Mouse (Mus musculus) mouse trophoblast stem cell (cell line): ENCODE data around the gene Kmt2d.

Source experiments
- in situ Hi-C, 2 experiments: fragments of 300-500 bp; cut with MseI, MboI; formaldehyde crosslinking; loops; 2 replicates in 1 of 2; 3 replicates in 1 of 2; pipeline ENCODE4 v1.15.1; 2025

Kmt2d gene

DNA sequence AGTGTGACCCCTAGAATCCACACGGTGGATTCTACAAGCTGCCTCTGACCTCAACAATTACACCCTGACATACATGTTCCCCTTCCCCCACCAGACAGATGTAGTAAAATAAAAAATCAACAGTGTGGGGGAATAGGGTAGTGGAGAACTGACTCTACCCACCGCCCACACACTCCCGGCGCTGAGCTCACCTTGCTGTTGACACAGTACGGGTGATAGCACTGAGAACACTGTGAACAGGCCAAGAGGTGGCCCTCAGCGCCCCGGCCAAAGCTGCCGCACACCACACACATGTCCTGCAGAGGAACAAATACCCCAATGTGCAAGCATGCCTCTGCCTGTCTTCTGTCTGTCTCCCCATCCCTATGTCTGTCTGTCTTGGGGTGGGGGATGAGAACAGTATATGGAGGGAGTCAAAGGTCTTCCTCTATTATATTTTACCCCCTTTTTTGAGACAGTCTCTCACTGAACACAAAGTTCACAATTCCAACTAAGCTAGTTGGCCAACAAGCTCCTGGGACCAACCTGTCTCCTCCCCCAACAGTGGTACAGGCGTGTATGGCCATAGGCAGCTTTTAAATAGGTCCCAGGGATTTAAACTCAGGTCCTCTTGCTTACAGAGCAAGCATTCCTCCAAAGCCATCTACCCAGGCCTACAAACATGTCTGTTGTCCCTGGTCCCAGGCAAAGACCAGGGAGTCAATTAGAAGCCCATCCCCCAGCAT is 11.5 kb downstream of the Kmt2d start:
- in situ Hi-C loops: no loop called here

DNA sequence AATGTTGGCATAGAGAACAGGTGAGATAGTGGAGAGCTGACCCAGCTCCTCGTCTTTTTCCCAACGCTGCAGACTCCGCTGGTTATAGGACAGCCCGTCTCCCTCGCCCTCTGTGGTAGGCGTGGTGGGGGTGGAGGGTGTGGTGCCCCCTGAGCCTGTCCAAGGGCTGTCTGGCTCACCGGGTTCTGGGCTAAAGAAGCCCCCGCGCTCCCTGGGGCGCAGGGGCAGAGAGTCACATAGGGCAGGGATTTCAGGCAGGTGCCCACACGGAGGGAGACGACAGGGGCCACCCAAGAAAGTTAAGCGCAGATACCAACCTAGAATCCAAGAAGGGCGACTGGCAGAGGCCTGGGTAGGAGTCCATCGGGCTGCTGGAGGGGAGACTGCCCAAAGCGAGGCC is 16.8 kb downstream of the Kmt2d start:
- in situ Hi-C loops: no loop called here

DNA sequence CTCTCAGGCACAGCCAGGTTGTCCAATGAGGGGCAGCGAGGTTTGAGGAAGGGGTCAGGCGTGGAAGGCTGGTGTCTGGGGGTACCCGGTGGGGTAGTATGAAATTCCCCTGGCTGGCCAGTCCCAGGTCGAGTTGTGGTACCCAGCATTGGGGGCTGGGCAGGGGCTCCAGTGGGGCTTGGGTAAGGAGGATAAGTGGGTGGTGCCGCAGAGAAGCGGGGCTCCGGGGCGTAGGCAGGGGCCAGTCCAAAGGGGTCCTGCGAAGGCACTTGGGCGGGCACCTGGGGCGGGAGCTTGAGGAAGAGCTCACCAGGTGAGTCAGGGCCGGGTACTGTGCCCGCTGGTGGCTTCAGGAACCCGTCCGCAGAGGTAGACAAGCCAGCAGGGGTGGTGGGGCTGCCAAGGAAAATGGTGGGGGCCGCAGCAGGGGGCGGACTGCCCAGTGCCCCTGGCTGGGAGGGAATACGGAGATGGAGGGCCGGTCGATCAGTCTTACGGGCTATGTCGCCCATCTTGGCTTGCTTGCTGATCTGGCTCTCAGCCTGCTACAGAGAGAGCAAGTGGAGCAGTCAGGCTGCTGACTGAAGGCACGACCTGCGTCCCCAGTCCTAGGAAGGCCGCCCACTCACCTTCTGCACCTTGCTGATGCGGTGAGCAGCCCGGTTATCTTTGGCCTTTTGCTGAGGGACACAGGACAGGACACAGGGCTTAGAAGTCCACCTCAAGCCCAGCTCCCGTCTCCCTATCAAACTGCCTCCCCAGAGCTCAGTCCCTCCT is 17.7 kb downstream of the Kmt2d start:
- in situ Hi-C loops: no loop called here

DNA sequence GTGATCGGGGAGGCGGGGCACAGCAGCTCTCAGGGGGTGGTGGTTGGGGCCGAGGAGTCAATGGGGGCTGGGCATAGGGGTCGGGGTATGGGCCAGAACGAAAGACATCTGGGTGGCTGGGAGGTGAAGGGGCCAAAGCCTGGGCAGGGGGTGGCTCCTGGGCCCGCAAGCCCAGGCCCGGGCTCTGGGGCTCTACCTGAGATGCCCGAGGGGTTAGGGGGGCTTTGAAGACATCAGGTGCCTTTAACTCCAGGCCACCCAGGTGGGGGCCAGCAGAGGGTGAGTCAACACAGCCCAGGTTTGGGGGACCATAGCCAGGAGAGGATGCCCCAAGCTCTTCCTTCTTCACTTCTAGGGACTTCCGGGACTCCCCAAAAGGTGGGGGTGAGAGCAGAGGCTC is 18.3 kb downstream of the Kmt2d start:
- in situ Hi-C loops: no loop called here

DNA sequence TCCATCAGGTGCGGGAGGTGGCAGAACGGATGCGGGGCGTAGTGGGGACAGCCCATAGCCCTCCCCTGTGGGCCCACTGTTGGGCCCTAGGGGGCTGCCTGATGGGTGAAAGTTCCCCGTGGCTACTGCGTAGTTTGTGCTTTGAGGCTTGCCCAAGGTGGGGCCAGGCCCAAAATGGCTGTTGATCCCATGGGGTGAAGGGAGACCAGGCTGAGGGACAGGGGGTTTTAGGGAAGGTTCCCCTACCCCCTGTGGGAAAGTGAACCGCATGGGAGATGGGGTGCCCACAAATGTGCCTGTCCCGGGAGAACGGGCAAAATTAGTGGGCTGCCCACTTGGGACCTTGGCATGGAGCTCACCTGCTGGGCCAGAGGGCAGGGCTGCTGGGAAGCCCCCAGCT is 18.9 kb downstream of the Kmt2d start:
- in situ Hi-C loops: no loop called here

DNA sequence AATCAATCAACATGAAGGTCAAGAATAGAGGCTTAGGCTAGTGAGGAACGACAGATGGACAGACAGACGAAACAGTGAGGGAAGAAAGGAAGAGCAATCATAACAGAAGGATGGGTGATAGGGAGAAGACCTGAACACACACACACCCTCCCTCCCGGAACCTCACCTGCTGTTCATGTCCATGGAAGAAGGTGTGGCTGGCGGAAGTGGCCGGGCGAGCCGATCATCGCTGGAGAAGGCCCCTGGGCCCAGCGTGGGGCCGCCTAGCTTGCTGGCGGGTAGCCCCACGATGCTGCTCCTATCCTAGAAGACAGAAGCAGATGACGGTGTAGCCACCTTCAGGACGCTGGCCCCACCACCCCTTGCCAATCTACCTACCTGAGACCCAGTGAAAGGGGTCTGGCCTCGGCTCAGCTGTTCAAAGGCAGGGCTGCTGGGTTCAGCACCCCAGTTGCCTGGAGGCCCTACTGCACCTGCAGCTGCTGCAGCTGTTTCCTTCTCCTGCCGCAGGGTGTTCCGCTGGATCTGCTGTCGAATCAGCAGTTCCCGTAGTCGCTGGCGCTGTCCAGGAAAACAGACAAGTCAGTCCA is 19.7 kb downstream of the Kmt2d start:
- in situ Hi-C loops: no loop called here

DNA sequence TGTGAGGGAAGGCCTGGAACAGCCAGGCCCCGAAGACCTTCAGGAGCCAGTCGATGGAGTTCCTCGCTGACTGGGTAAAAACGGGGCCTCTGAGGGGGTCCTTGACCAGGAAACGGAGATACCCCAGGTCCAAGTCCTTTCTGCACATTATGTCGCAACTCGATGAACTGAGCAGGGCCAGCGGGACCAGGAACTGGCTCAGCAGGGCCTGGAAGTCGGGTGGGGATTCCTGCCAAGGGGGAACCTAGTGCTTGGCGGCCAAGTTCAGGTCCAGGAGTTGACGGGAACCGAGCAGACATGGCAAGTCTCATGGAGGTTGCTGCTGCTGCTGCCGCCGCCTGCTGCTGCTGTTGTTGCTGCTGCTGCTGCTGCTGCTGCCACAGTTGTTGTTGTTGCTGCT is 20.3 kb downstream of the Kmt2d start:
- in situ Hi-C loops: no loop called here

DNA sequence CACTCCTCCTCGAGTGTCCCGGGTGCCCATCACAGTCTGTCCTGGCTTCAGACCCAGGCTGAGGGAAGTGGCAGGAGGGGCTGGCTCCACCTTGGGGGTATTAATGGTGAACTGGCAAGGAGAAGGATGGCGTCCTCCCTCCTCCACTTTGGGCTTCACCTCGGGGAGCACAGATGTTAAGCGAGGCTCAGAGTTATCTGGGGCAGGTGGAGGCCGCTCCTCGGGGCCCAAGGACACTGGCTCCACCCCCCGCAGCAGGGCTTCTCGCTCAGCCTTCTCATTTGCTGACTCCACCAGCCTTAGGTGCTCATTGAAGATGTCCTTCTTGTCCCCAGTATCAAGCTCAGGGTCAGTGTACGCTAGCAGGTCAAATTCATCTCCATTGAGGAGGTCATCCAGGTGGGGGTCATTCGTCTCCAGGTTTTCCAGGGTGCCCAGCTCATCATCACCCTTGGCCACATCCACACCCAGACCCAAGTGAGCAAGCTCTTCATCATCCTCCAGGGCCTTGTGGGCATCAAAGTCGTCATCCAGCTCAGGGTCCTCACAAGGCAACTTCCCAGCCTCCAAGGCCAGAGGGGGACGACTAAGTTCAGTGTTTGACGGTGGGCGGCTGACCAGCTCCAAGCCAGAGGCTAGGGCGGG is 20.9 kb downstream of the Kmt2d start:
- in situ Hi-C loops: no loop called here

DNA sequence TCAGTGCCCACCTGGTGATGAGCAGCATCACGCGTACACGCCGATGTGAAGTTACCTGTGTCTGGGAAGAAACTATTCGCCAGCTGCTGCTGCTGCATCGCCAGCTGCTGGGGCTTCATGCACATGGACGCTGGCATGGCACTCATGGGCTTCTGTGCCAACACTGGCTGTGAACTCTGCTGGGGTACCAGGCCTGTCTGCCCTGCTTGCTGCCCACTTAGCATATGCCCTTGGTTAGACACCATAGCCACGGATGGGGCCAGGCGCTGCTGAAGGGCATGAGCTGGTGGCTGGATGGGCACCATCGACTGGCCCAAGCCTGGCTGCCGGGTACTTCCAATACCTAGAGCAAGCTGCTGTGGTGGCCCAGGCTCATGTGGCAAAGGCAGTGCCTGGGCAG is 21.8 kb downstream of the Kmt2d start:
- in situ Hi-C loops: no loop called here

DNA sequence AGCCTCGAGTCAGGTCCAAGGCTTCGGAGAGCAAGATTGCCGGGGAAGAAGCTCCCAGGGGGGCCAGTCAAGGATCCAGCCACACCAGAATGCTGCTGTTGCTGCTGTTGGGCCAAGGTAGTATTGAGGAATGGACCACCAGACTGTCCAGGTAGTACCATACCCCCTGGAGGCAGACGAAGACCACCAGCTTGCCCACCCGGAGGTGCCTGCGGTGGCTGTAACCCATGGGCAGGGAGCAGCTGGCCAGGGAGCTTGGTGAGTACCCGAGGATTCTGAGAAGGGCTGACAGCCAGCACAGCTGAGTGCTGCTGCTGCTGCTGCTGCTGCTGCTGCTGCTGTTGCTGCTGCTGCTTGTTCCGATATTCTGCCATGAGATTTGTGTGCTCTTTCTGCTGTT is 24.9 kb downstream of the Kmt2d start:
- in situ Hi-C loops: no loop called here

DNA sequence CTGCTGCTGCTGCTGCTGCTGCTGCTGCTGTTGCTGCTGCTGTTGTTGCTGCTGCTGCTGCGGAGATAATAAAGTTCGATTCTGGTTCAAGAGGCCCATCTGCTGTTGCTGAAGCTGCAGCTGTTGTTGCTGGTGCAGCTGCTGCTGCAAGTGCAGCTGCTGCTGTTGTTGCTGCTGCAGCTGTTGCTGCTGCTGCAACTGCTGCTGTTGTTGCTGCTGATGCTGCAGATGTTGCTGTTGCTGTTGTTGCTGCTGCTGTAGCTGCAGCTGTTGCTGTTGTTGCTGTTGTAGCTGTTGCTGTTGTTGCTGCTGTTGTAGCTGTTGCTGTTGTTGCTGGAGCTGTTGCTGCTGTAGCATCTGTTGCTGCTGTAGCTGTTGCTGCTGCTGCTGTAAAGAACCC is 25.9 kb downstream of the Kmt2d start:
- in situ Hi-C loops: no loop called here

DNA sequence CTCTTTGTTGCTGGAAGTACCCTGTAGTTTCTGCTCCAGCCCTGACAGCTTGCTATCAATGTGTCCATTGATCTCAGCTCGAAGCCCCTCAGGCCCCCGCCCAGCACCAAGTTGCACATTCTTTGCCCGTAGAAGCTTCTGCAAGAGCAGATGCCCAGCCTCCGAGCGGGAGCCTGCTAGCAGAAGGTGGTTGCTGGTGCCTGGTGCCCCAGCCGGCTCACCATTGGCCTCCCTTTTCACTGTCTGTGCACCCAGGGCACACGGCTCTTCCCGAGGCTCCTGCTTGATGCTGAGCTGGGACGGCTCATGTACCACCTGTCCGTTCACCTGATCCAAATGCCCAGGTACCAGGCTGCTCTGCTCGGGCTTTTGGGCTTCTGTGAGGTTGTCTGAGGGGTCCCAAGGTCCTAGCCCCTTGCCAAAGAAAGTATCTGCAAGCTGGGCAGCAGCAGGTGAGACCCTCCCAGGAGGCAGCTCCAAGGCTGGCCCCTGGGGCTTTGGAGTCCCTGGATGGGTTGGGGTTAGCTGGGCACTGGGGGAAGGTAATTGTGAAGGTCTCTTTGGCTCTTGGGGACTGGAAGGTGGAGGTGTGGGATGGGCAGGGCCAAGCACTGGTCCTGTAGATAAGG is 27.3 kb downstream of the Kmt2d start:
- in situ Hi-C loops: no loop called here

DNA sequence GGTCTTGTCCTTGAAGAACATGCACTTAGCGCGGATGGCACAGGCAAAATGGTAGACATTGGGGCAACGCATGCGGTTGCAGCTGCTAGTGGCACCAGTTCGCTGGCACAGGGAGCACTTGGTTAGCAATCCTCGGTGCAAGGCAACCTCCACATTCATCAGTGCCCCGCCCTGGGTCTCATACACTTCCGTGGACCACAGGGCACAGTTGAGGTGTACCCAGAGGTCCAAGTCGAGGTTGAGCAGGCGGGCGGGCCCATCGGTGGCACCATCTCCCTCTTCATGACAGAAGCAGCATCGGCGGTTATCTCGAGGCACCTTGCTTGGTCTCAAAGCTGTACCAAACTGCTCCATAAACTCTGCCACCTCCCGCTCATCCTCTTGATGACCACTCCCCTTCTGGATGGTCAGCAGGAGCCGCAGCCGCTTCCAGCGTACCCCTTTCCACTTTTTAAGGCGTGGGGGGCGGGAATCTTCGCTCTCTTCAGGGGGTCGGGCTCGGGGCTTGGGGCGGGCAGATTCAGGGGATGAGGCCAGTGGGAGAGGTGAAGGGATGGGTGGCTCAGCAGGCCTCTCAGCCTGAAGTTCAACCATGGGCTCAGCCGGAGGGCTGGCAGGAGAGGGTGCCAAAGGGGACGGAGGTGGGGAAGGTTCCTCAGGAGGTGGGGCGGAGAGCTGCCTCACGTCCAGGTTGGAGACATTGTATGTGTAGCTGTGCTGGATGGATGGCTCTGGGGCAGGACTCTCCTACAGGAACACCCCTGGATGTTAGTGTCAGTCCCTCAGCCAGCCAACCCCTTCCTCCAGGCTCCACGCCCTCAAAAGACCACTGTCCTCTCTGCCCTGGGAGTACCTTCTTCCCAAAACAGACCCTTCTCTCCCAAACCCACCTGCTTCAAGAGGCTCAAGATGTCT is 31.1 kb downstream of the Kmt2d start:
- in situ Hi-C loops: no loop called here

DNA sequence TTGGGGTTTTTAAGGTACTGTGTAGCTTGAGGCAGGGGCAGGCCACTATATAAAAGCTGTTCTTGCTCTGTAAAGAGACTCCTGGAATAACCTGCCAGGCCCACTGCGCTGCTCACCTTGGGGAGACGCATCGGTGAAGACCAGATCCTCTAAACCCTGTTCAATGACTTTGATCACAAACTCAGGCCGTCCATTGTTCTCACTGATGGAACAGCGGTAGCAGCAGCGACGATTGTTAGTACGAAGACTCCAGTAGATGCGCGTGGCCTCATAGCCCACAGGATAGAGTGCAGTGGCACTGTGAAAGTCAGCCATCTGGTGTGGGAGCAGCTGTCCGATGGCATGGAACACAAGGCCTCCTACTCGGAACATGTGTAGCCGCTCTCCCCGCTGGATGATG is 31.8 kb downstream of the Kmt2d start:
- in situ Hi-C loops: no loop called here

DNA sequence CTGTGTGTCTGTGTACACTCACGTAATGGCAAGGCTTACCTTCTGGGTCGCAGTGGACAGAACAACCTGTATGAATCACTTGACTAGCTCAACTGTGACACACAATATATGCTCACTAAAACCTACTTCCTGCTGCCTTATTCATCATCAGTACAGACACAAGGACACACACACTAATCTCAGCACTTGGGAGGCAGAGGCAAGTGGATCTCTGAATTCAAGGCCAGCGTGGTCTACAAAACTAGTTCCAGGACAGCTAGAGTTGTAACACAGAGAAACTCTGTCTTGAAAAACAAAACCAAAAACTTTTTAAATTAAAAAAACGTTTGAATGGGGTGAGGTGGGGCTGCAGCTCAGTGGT is 33.3 kb downstream of the Kmt2d start:
- in situ Hi-C loops: no loop called here

DNA sequence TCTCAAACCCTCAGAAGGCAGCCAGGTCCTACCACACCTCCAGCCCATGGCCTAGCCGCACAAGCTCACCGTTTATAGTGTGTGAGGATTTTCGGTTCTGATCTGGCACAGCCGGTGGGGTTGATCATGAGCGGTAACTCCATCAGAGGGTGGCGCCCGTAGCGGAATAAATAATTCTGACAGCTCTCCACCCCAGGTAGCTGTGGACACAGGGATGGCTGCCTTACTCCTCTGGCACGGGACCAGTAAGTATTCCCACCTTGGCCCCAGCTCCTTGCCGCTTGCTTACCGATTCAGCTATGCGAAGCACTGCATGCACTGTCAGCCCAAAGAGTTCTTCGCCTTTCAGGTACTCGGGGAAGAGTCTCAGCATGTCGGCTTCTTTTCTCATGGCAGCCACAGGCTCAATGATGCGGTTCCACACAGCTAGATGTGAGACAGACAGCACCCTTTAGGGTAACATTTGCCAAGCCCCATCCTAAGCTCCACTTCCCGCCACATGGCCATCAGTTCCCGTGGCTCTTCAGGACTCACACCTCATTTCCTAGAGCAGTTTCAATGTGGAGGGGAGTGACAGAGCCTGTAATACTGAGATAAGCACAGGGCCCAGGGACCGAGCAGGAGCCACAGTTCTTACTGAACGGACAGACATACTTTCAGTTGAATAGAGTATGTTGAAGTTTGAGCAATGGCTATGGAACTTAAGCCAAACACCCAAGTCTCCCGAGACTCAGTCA is 33.8 kb downstream of the Kmt2d start:
- in situ Hi-C loops: no loop called here

DNA sequence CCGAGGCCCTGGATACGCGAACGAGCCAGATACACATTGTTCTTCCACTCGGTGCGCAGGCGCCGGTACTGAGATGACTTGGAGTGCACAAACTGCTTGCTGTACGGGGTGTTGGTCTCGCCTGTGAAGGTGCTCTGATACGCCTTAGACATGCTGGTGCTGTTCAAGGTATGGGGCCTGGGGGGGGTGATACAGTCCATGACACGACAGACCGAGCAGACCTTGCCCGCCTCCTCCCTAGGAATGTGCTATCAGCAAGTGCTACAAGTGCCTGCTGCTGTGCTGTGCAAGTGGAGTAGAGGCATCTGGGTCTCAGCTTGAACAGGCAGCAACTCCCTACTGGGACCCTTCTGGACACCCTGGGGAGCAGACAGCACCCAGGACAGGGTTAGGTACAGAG is 35.7 kb downstream of the Kmt2d start:
- in situ Hi-C loops: no loop called here

DNA sequence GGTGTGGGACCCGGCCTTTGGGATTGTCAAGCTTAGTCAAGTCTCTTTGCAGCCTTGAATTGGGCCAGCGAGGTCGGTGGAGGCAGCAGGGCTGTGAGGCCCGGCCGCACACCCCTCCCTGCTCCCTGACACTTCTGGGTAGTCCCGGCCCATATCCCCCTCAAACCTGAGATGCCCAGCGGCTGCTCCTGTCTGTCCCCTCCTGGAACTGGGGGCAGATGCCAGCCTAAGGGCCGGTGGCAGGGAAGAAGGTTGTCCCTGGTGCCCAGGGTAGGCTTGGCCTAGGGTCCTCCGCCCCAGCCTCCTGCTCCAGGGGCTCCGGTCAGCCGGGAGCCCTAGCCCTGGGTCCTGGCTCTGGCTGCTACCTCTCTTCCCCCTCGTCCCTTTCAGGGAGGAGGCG is 36.9 kb downstream of the Kmt2d start:
- in situ Hi-C loops: no loop called here

DNA sequence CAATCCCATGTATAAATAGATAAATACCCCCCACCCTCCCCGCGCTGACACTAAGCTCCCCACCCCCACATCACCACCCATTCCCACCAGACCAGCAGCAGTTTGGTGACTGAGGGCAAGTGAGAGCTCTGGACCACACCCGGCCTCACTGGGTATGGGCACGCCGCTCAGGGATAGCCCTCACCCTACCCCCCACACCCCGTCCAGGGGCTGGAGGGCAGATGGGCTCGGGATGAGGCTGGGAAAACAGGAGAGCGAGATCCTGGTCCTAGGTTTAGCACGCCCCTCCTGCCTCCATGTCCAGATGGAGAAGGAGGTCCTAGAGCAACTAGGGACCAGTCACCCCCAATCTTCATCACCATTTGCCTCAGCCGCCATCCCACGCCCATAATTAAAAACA is 37.7 kb downstream of the Kmt2d start:
- in situ Hi-C loops: no loop called here
